Mouse (Mus musculus) E14TG2a.4 (cell line): ENCODE data around the gene Efemp1.
A peak's percentile ranks its signal among the peaks of the same experiment; 100 is the strongest.

Experiments
- CTCF ChIP-seq: conservative IDR thresholded peaks from 2 replicates; pipeline ENCODE4 v1.5.1; 2014; ENCODE audit warnings: low read length
- NANOG ChIP-seq: IDR thresholded peaks from 2 replicates; pipeline ENCODE4 v1.6.1; 2014; ENCODE audit warnings: borderline replicate concordance, low read length, mixed read lengths

- TF ChIP-seq CTCF (peak; percentile 21), NANOG (no peak)
Observed at GRCm38 (mm10) chr11:28811874-28812273, 41.1 kb upstream of the Efemp1 start.
